Mouse (Mus musculus): ENCODE data around the gene Scaf1. TPM values are rescaled to one million over a fixed set of nuclear protein-coding genes. Genes with fewer than 3 reads are reported as not detected.

Gene Scaf1
- polyA plus RNA-seq, 3 experiments from 2014 or later, result 7.4 to 8.9 (median 8.7) TPM

GRCm38 (mm10) chr7:45013366-45014095 is 2.6 kb downstream of the Scaf1 start:
- no peak for ATAC-seq

- no peak for ATAC-seq
These were observed 3.3 kb downstream of the Scaf1 start for GRCm38 (mm10) chr7:45012824-45013223.

GRCm38 (mm10) chr7:45012011-45012410 is 4.2 kb downstream of the Scaf1 start:
- ATAC-seq, result no peak

DNA sequence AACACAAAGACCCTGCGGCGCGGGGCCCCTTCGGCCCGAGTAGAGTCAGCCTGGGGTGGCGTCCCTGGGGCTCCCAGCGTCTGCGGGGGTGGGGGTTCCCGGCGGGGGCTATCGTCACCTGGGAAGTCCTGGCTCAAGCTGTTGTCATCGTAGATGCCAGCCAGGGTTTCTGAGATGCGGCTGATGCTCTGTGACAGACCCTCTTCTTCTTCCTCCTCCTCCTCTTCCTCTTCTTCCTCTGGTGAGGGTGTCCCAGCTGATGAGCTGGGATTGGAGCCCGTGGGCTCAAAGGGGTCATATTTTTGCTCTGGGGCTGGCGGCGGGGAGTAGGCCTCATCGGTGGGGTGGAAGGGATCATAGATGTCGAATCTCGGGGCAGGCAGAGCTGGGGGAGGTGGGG is 7.8 kb downstream of the Scaf1 start:
- ATAC-seq, result no peak

DNA sequence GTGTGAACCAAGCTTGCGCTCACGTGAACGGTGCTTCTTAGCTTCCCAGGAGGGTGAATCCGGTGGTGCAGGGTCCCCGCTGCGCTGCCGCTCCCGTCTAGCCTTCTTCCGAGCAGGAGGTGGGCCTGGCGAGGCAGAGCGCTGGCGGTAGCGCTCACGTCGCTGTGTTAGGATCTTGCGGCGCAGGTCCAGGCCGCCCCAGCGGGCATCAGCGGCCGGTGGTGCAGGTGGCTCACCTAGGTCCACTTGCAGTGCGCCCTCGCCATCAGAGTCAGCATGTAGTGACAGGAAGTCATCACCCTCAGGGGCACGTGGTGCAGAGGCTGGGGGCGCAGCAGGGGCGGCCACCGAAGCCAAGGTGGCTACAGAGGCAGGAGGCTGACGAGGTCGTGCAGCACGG is 8.3 kb downstream of the Scaf1 start:
- no peak for ATAC-seq

- no peak for ATAC-seq
These were observed 9.0 kb downstream of the Scaf1 start for GRCm38 (mm10) chr7:45007141-45007540.

- ATAC-seq, result no peak
These were observed 9.7 kb downstream of the Scaf1 start for GRCm38 (mm10) chr7:45006503-45006902.

- ATAC-seq, result no peak
These were observed 10.7 kb downstream of the Scaf1 start for GRCm38 (mm10) chr7:45005321-45005992.

- ATAC-seq, result no peak
These were observed 11.6 kb downstream of the Scaf1 start for GRCm38 (mm10) chr7:45004546-45004945.

DNA sequence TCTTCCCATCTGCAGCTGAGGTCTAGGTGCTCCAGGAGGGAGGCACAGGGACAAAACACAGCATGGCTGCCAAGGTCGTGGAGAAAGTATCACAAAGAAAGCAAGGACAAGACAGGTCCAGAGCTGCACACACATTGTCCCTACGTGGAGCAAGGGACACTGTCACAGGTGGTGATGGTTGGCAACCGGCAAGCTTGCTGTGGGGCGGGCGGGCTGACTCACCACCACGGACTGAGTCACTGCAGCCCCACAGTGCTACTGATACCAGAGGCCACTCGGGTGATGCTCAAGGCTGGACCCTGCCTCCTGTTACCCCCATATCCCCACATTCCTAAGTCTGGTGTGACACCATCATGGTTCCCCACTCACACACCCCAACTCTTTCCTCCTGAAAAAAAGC is 13.7 kb downstream of the Scaf1 start:
- no peak for ATAC-seq

DNA sequence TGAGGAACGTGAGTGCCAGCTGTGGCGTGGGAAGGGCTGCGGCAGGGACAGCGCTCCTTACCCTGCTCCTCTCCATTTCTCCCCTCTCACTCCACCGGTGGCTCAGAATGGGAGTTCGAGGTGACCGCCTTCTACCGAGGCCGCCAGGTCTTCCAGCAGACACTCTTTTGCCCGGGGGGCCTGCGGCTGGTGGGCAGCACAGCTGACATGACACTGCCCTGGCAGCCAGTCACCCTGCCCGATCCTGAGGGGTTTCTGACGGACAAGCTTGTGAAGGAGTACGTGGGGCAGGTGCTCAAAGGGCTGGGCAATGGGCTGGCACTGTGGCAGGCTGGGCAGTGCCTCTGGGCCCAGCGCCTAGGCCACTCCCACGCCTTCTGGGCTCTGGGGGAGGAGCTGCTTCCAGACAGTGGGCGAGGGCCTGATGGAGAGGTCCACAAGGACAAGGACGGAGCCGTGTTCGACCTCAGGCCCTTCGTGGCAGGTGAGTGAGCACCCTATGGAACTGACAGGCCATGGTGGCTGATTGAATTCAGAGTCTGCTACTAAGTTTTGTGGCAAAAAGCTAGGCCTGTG is 15.5 kb downstream of the Scaf1 start:
- no peak for ATAC-seq

GRCm38 (mm10) chr7:44999753-45000152 is 16.4 kb downstream of the Scaf1 start:
- no peak for ATAC-seq

GRCm38 (mm10) chr7:44998501-44998955 is 17.6 kb downstream of the Scaf1 start, which contains the start of gene Bcl2l12:
Gene Bcl2l12, minus strand, starts transcription at chr7:44998712.
- no peak for ATAC-seq

DNA sequence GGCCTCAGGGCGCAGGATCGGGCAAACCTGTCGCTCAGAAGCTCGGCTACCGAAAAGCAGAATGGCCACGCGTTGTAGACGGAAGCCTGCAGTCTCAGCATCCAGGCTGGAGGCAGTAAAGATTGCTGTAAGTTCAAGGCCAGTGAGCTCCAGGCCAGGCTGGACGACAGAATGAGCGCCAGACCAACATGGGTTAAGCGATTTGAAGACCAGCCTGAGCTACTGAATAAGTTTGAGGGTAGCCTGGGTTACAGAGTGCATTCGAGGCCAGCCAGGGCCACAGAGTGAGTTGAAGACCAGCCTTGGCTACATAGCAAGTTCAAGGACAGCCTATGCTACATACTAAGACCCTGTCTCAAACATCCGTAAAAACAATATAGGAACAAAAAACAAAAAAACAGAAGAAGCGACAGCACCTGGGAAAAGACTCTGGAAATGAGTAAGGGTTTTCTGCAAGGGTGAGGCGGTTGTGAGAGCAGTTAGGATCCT is 18.2 kb downstream of the Scaf1 start:
- no peak for ATAC-seq

DNA sequence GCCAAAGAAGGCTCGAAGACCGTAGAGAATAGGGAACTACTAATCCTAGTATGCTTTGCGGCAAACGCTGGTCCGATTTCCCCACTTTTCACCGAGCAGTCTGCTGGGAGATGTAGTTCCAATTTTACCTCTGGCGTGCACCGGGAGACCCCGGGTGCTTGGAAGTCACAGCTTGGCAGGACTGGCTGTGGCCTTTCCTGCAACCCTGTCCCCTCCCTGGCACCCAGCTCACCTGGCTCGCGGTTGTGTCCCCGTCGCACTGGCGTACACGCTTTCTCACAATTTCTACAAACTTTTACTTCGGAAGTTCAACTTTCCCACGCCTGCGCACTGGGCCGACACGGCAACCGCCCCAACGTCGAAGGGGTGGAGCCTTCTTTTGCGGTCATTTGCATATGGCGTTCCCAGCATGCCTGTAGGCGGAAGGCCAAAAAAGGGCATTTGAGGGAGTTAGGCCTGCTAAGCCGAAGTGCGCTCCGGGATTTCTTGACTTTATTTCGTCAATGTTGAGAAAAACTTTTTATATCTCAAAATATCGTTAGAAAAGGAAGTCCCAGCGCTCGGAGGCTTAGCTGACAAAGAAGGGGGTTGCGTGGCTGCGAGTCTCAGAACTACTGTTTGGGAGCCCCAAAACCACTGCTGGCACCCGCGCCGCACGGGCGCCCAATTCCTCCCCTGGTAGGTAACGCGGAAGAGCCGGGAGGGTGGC is 18.8 kb downstream of the Scaf1 start, which contains the start of gene Irf3:
Gene Irf3, plus strand, starts transcription at position 418 of the 709 bp plus-strand sequence.
- ATAC-seq, result peak; percentile 93

DNA sequence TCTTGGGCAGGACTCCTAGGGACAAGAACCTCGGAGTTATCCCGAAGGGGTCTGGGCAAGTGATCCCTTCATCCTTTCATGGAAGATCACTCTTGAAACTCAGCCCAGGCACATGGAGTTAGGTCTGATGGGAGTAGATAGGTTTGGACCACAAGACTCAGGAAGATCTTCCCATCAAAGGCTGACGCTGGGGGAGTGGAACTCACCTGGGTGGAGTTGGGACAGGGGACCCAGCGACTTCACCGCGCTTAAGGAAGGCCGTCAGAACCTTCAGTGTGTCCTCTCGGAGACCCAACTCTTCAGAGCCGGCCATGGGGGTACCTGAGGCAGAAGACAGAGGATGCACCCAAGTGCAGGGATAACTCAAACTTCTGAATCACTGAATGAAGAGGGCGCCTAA is 19.5 kb downstream of the Scaf1 start:
- no peak for ATAC-seq

GRCm38 (mm10) chr7:44986879-44987718 is 29.1 kb downstream of the Scaf1 start:
- ATAC-seq, result no peak

- peak; percentile 92 for ATAC-seq
These were observed 29.8 kb downstream of the Scaf1 start, which contains the start of gene Prmt1 for GRCm38 (mm10) chr7:44986192-44986878. Gene Prmt1, minus strand, starts transcription at chr7:44986568.

DNA sequence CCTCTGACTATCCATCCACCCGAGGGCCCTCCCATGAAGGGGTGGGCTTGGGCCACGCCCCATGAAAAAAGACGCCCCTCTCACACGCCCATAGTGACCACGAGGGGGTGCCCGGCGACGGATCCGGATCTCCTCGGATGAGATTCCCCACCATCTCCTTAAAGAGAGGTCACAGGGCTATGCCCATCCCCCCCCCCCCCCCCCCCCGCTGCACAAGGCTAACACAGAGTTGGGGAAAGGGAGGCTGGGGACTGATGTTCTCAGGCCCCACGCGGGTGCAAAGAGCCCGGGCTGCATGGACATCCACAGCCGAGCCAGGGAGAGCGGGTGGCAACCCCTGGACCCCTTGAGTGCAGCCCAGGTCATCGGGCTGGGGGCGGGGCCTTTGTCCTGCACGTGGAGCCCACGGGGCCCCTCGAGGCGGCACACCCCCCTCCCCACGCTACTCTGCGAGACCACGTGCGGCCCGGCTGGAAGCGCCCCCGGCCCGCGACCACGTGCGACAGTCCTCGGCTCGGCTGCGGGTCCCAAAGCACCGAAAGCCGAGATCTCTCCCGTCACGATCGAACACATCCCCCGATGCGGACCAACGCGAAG is 30.5 kb downstream of the Scaf1 start:
- ATAC-seq, result no peak

GRCm38 (mm10) chr7:44984833-44985164 is 31.4 kb downstream of the Scaf1 start:
- ATAC-seq, result no peak

Data from inflammation-experienced regulatory T-cells, adult 6 months (primary cell).